Mouse (Mus musculus) cerebellum, adult 11 months (tissue): ENCODE results near the gene March8.

ENCODE experiments used
- DNase-seq: peaks from one replicate; pipeline ENCODE4 v3.0.0; 2022

March8 gene

GRCm38 (mm10) chr6:116412546-116413325 is 74.9 kb downstream of the March8 start:
- no peak for DNase-seq

DNA sequence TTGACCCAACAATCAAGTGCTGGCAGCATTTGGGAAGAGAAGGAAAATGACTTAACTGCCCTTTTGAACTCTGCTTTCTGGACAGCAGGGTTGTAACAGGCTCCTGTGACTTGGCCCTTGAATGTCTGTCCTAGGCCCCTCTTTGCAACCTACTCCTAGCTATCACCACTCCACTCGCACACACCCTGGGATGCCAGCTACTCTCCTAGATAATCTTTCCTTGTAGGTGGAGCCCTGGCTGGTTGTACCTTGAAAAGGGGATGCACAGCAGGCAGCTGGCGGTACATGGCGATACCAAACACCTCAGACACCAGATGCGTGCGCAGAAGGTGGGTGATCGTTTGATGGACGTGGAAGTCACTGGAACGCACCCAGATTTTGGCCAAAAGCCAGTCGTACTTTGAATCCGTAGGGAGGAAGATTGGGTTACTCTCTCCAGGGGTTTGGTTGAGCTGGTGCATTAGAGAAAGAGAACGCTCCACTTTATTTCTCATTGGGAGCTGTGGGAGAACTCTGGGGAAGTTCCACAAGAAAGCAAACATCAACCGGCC is 77.4 kb downstream of the March8 start:
- DNase-seq, result no peak

GRCm38 (mm10) chr6:116416000-116416552 is 78.3 kb downstream of the March8 start:
- DNase-seq, result no peak

GRCm38 (mm10) chr6:116417518-116418315 is 79.9 kb downstream of the March8 start:
- no peak for DNase-seq

- no peak for DNase-seq
These were observed 80.7 kb downstream of the March8 start for GRCm38 (mm10) chr6:116418487-116418886.

DNA sequence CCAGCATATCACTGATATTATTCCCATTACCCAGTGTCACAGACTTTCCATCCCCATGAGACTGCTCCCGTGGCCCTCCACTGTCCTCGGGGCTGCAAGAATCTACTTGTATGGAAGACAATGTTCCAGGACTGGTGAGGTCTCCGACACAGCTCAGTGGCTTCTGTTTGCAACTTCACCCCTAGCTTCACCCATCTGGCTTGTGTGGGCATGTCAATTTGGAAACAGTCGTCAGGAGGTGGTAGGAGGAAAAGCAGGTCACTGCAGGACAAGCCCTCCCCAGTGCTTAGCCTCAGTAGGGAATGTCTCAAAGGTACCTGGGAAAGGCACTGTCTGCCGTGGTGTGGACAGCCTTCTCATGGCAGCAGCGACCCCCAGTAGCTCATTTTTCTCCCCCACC is 81.9 kb downstream of the March8 start:
- no peak for DNase-seq

DNA sequence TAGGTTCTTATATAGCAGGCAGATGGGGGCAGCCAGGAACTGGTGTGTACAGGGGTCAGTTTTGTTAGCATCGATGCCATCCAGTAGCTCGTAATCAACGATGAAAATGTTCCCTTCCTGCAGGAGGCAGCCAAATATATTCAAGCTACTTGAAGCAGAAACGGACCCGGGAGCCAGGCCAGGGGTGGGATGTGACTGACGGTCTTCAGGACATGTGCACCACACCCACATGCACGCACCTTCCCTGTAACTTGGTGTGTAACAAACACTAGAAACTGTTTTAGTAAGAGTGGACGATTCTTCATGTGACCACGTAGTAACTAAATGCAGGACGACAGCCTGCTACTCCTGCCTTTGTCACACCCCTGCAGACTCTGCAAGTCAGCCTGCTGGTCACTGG is 82.4 kb downstream of the March8 start:
- no peak for DNase-seq

DNA sequence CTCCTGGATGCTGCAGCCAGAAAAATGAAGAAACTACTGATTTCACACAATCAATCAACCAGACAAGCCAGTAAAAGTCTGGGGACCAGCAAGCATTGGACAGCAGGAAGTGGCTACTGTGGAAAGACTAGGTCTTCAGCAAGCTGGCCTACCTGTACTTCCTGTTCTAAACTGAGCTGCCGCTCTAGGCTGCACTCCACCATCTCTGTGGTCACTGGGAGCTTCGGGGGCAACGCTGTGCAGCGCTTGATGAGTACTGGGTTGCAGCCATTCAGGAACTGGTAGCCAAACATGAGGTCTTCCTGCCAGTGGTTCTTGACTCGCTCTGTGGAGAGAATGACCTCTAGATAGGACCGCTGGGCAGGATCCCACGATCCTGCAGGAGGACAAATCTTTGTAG is 85.2 kb downstream of the March8 start:
- DNase-seq, result no peak

DNA sequence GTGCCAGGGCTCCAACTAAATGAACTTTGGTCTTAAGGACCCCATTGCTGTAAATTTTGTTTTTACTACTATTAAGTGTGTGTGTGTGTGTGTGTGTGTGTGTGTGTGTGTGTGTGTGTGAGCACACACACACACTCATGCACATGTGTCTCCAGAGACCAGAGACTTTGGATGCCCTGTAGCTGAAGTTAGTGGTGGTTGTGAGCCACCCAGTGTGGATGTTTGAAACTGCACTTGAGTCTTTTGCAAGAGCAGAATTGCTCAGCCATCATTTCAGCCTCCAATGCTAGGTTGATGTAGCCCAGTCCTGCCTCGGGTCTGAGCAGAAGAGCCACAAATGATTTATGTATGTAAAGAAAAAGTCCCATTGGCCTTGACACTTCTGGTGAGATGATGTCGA is 85.8 kb downstream of the March8 start:
- DNase-seq, result no peak

GRCm38 (mm10) chr6:116427552-116427951 is 89.7 kb downstream of the March8 start:
- no peak for DNase-seq

- no peak for DNase-seq
These were observed 90.5 kb downstream of the March8 start for GRCm38 (mm10) chr6:116428282-116428681.

DNA sequence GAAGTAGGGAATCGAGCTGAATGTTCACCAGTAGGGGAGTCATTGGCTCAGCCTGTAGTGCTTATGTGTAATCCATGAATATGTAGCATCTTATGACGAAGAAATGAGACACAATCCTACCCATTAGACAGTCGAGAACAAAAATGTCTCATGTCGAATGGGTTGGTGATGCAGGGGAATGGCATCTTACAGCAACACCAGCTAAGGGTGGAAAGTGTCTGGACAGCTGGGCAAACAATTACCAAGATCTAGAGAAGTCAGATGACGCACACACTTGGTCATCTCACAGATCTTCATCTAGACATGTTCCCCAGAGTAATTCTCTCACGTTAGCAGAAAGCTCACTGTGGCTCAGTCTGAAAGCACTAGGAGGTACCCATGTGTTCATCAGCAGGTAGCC is 101.0 kb downstream of the March8 start:
- DNase-seq, result no peak

DNA sequence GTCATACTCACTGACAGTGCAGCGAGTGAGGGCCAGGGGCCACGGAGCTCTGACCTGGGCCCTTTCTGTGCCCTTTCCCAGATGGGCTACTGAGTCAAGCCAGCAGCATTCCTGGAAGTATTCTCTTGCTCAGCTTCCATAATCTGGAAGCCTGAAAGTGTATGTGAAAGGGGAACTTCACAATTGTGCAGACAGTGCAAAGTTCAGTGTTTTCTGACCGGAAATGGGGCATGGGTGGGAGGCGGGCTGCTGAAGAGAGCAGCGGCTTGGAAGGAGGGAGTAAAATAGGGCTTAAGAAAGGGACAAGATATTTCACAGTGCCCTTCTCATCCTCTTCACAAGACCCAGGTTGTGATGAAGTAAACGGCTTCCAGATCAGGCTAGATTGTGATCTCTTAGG is 101.7 kb downstream of the March8 start:
- DNase-seq, result no peak

- DNase-seq, result no peak
These were observed 102.6 kb downstream of the March8 start for GRCm38 (mm10) chr6:116440447-116440846.

DNA sequence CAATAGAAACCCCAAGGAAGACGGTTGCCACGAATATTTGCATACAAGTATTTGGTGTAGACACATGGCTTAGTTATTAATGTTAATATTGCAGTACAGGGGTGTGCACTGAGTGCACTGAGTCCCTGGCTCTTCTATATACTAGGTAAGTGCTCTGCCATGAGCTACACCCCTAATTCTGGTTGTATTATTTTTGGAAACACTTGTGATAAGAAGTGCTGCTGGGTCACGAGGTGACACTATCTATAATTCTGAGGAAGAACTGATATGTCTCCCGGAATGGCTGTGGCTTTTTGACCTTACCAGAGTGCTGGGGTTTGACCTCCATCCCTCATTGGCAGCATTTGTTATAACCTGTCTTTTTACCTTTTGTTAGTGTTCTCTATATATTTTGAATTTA is 103.0 kb downstream of the March8 start:
- no peak for DNase-seq

DNA sequence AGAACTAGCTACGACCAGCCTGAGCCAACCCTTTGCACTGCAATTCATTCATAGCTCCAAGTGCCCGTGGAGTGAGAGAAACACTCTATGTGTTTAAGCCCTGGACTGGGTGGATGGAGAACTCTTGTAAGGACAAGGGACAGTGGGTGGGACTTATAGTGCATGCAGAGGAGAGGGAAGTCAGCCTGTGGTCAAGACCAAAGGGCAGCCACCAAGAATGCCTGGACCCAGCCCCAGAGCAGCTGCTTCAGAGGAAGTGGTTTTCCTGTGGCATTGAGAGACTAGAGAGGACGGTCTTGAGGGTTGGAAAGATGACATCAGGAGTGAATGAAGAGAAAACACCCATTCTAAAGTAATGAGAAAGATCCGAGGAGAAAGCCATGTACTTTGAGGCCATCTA is 118.0 kb downstream of the March8 start:
- DNase-seq, result no peak

GRCm38 (mm10) chr6:116456482-116456881 is 118.7 kb downstream of the March8 start:
- DNase-seq, result no peak

GRCm38 (mm10) chr6:116458728-116459127 is 120.9 kb downstream of the March8 start:
- DNase-seq, result no peak
